Mouse (Mus musculus): ENCODE measurements at regions not wholly inside any gene's neighbourhood (a gene's known extent, or its start where the extent isn't known, plus 50 kb on each side); places are given as distances from the start of the nearest gene placed in this dataset.

GRCm38 (mm10) chr1:163530563-163530962 is 127.1 kb upstream of the Gorab start:
- H3K4me2 ChIP-seq (ENCODE audit: low read depth), result no peak overlapping the region
- H3K4me3 ChIP-seq, result no peak overlapping the region
- H3K27me3 ChIP-seq (ENCODE audit: control insufficient read depth, insufficient read depth, insufficient read length), result no peaks in the 10 kb centered on the region
- no peaks in the 10 kb centered on the region for H3K79me2 ChIP-seq (ENCODE audit: control insufficient read depth, insufficient read depth)
- H3K36me3 ChIP-seq (ENCODE audit: control insufficient read depth, insufficient read depth), result no peaks in the 10 kb centered on the region
- no peak overlapping the region for H3ac ChIP-seq (ENCODE audit: control insufficient read depth, insufficient read length)
- no peak for TF ChIP-seq POLR2A (IDR thresholded peaks at IDR 0.05; ENCODE audit: insufficient read length, low read depth)
- no peak for TF ChIP-seq MAX (IDR thresholded peaks at IDR 0.05; ENCODE audit: low read depth)
- no peak for TF ChIP-seq USF1 (IDR thresholded peaks at IDR 0.05; ENCODE audit: low read depth)
- TF ChIP-seq TCF3 (IDR thresholded peaks at IDR 0.05; ENCODE audit: insufficient read length, low read depth), result no peak
- no peak for TF ChIP-seq MYOG (IDR thresholded peaks at IDR 0.05; ENCODE audit: control insufficient read depth in 1 of 3, insufficient read depth in 1 of 3, insufficient read length in 2 of 3, low read depth in 2 of 3)

DNA sequence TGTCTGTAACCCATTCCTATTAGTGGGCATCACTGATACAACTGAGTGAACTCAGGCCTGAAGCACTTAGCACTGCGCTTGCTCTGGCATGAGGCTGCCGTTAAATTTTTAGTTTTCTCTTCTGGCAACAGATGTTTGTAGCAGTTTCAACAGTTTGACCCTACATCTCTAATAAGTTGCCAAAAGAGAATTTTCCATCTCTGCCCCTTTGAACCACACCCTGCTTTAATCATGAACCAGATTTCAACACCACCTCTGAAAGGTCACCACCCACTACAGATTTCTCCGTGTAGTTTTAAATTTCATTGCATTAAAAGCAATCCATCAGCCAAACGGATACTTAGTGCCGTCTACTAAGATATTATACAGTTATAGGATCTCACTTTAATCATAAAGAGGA is 114.5 kb upstream of the Gorab start:
- no peaks in the 10 kb centered on the region for H3K27me3 ChIP-seq (ENCODE audit: control insufficient read depth, insufficient read depth, insufficient read length)
- no peaks in the 10 kb centered on the region for H3K79me2 ChIP-seq (ENCODE audit: control insufficient read depth, insufficient read depth)
- TF ChIP-seq POLR2AphosphoS2 (IDR thresholded peaks at IDR 0.05; ENCODE audit: insufficient read length, low read depth) (no peak), E2F4 (IDR thresholded peaks at IDR 0.05; ENCODE audit: insufficient read depth) (no peak), MAX (IDR thresholded peaks at IDR 0.05; ENCODE audit: low read depth) (no peak), CEBPB (IDR thresholded peaks at IDR 0.05; ENCODE audit: insufficient read depth, poor library complexity, severe bottlenecking) (0 out of 2 replicates have a peak, but pooled peaks have one; percentile 33), TCF3 (IDR thresholded peaks at IDR 0.05; ENCODE audit: insufficient read length, low read depth) (no peak), POLR2A (IDR thresholded peaks at IDR 0.05; ENCODE audit: insufficient read length, low read depth) (no peak), MYOD1 (IDR thresholded peaks at IDR 0.05; ENCODE audit: control insufficient read depth in 1 of 3, insufficient read length in 2 of 3, low read depth in 2 of 3) (no peak)
- no peak overlapping the region for H3ac ChIP-seq (ENCODE audit: control insufficient read depth, insufficient read length)
- H3K4me3 ChIP-seq, result no peak overlapping the region
- H3K36me3 ChIP-seq (ENCODE audit: control insufficient read depth, insufficient read depth), result no peaks in the 10 kb centered on the region
- H3K4me2 ChIP-seq (ENCODE audit: low read depth), result no peak overlapping the region

DNA sequence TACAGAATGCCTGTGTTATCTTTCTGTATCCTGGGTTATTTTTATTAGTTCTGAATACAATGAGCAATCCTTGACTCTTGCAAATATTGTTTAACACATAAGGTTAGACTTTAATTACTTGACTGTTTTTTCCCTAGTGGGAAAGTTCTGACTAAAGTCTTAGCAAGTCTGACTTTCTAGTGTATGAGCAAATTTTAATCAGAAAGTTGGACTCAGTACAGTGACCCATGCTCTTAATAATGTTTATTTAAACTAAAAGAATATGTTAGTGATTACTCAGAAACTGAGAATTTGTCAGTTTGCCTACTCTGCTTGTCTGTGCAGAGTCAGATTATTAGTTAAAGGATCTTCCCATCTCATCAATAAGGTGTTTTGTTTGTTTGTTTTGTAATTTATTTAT is 109.4 kb upstream of the Gorab start:
- no peaks in the 10 kb centered on the region for H3K79me2 ChIP-seq (ENCODE audit: control insufficient read depth, insufficient read depth)
- no peak for TF ChIP-seq POLR2AphosphoS2 (IDR thresholded peaks at IDR 0.05; ENCODE audit: insufficient read length, low read depth)
- no peak for TF ChIP-seq REST (IDR thresholded peaks at IDR 0.05; ENCODE audit: insufficient read depth, insufficient read length)
- TF ChIP-seq MAX (IDR thresholded peaks at IDR 0.05; ENCODE audit: low read depth), result no peak
- TF ChIP-seq SRF (IDR thresholded peaks at IDR 0.05; ENCODE audit: control insufficient read depth, insufficient read length, low read depth), result no peak
- no peak for TF ChIP-seq MYOD1 (IDR thresholded peaks at IDR 0.05; ENCODE audit: control insufficient read depth in 1 of 3, insufficient read length in 2 of 3, low read depth in 2 of 3)
- TF ChIP-seq CEBPB (IDR thresholded peaks at IDR 0.05; ENCODE audit: insufficient read depth, poor library complexity, severe bottlenecking), result no peak
- no peak for TF ChIP-seq USF1 (IDR thresholded peaks at IDR 0.05; ENCODE audit: low read depth)
- no peaks in the 10 kb centered on the region for H3K36me3 ChIP-seq (ENCODE audit: control insufficient read depth, insufficient read depth)
- H3K4me2 ChIP-seq (ENCODE audit: low read depth), result peak overlapping the region; percentile 48
- H3ac ChIP-seq (ENCODE audit: control insufficient read depth, insufficient read length), result no peak overlapping the region
- no peaks in the 10 kb centered on the region for H3K27me3 ChIP-seq (ENCODE audit: control insufficient read depth, insufficient read depth, insufficient read length)
- H3K4me3 ChIP-seq, result no peak overlapping the region

GRCm38 (mm10) chr1:163512008-163512407 is 108.5 kb upstream of the Gorab start:
- Histone ChIP-seq H3K4me3 (no peak overlapping the region), H3K79me2 (ENCODE audit: control insufficient read depth, insufficient read depth) (no peaks in the 10 kb centered on the region), H3K27me3 (ENCODE audit: control insufficient read depth, insufficient read depth, insufficient read length) (no peaks in the 10 kb centered on the region), H3K36me3 (ENCODE audit: control insufficient read depth, insufficient read depth) (no peaks in the 10 kb centered on the region), H3ac (ENCODE audit: control insufficient read depth, insufficient read length) (no peak overlapping the region), H3K4me2 (ENCODE audit: low read depth) (peak overlapping the region; percentile 48)
- TF ChIP-seq SRF (IDR thresholded peaks at IDR 0.05; ENCODE audit: control insufficient read depth, insufficient read length, low read depth), result no peak
- TF ChIP-seq REST (IDR thresholded peaks at IDR 0.05; ENCODE audit: insufficient read depth, insufficient read length), result no peak
- TF ChIP-seq POLR2AphosphoS2 (IDR thresholded peaks at IDR 0.05; ENCODE audit: insufficient read length, low read depth), result no peak
- TF ChIP-seq MYOD1 (IDR thresholded peaks at IDR 0.05; ENCODE audit: control insufficient read depth in 1 of 3, insufficient read length in 2 of 3, low read depth in 2 of 3), result no peak
- TF ChIP-seq TCF3 (IDR thresholded peaks at IDR 0.05; ENCODE audit: insufficient read length, low read depth), result no peak

DNA sequence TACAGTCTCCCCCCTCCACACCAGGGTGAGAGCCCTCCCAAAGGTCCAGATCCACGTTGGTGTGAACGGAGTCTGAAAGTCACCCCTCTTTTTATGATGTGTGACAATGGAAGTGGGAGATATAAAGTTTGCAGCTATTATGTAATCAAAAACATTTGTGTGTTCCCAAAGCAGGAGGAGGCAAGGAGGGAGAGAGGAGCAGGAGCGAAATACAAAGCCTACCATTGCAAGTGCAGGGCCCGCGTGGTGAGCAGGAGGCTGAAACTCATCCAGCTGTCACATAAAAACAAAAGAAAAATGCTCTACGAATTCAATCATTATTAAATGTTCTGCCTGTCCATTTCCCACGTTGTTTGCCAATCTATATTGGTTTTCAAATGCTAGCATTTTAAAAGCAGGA is 101.6 kb upstream of the Gorab start:
- Histone ChIP-seq H3K4me3 (no peak overlapping the region), H3K79me2 (ENCODE audit: control insufficient read depth, insufficient read depth) (no peaks in the 10 kb centered on the region), H3K4me2 (ENCODE audit: low read depth) (no peak overlapping the region), H3K36me3 (ENCODE audit: control insufficient read depth, insufficient read depth) (no peaks in the 10 kb centered on the region), H3K27me3 (ENCODE audit: control insufficient read depth, insufficient read depth, insufficient read length) (no peaks in the 10 kb centered on the region), H3ac (ENCODE audit: control insufficient read depth, insufficient read length) (no peak overlapping the region)
- TF ChIP-seq MYOD1 (IDR thresholded peaks at IDR 0.05; ENCODE audit: control insufficient read depth in 1 of 3, insufficient read length in 2 of 3, low read depth in 2 of 3) (no peak), CEBPB (IDR thresholded peaks at IDR 0.05; ENCODE audit: insufficient read depth, poor library complexity, severe bottlenecking) (no peak), TCF12 (IDR thresholded peaks at IDR 0.05; ENCODE audit: insufficient read depth, poor library complexity, severe bottlenecking) (no peak), E2F4 (IDR thresholded peaks at IDR 0.05; ENCODE audit: insufficient read depth) (no peak), POLR2A (IDR thresholded peaks at IDR 0.05; ENCODE audit: insufficient read length, low read depth) (no peak), POLR2AphosphoS2 (IDR thresholded peaks at IDR 0.05; ENCODE audit: insufficient read length, low read depth) (no peak), SRF (IDR thresholded peaks at IDR 0.05; ENCODE audit: control insufficient read depth, insufficient read length, low read depth) (no peak), TCF3 (IDR thresholded peaks at IDR 0.05; ENCODE audit: insufficient read length, low read depth) (no peak), REST (IDR thresholded peaks at IDR 0.05; ENCODE audit: insufficient read depth, insufficient read length) (no peak), MAX (IDR thresholded peaks at IDR 0.05; ENCODE audit: low read depth) (no peak), USF1 (IDR thresholded peaks at IDR 0.05; ENCODE audit: low read depth) (no peak), MYOG (IDR thresholded peaks at IDR 0.05; ENCODE audit: control insufficient read depth in 1 of 3, insufficient read depth in 1 of 3, insufficient read length in 2 of 3, low read depth in 2 of 3) (no peak)
